Mouse (Mus musculus) ES-E14 (cell line): ENCODE measurements around the gene Cfap61. TPM values are rescaled to one million over a fixed set of nuclear protein-coding genes. Genes with fewer than 3 reads are reported as not detected.

Source experiments
- DNase-seq: peaks from one replicate; pipeline ENCODE4 v3.0.0-alpha.2; 2013; ENCODE audit warnings: low read depth, low spot score
- H3K27ac ChIP-seq: 2 replicates; pipeline ENCODE4 v1.5.1; 2012; ENCODE audit warnings: low read depth, mild to moderate bottlenecking, low read length, moderate library complexity, mixed read lengths; ENCODE audit not compliant: poor library complexity, insufficient read depth, severe bottlenecking
- H3K36me3 ChIP-seq: 2 replicates; pipeline ENCODE4 v1.6.1; 2012; ENCODE audit warnings: mild to moderate bottlenecking, low read length, moderate library complexity, mixed read lengths; ENCODE audit not compliant: control insufficient read depth, poor library complexity, insufficient read depth, severe bottlenecking
- H3K4me1 ChIP-seq, 2 experiments: fragments of 150-350 bp in 1 of 2; sonication (generic) in 1 of 2; 2 replicates each; pipeline ENCODE4 v1.6.1; 2012; ENCODE audit warnings: low read length in 2 of 2, mild to moderate bottlenecking in 1 of 2, mixed read lengths in 1 of 2; ENCODE audit not compliant: control insufficient read depth in 2 of 2, insufficient read depth in 2 of 2, poor library complexity in 1 of 2
- H3K4me3 ChIP-seq, 2 experiments: fragments of 150-350 bp in 1 of 2; sonication (generic) in 1 of 2; 2 replicates each; pipeline ENCODE4 v1.5.1; 2012; ENCODE audit warnings: low read length in 2 of 2, low read depth in 1 of 2, mild to moderate bottlenecking in 1 of 2, mixed read lengths in 1 of 2; ENCODE audit not compliant: insufficient read depth in 1 of 2, poor library complexity in 1 of 2, severe bottlenecking in 1 of 2
- H3K9ac ChIP-seq: 2 replicates; pipeline ENCODE4 v1.6.1; 2012; ENCODE audit warnings: low read depth, mild to moderate bottlenecking, low read length, mixed read lengths; ENCODE audit not compliant: poor library complexity, insufficient read depth, severe bottlenecking
- H3K9me3 ChIP-seq: fragments of 150-350 bp; sonication (generic); 2 replicates; pipeline ENCODE4 v1.6.1; 2012; ENCODE audit warnings: low read depth, mild to moderate bottlenecking, low read length; ENCODE audit not compliant: control insufficient read depth, insufficient read depth
- CHD2 ChIP-seq: IDR thresholded peaks from 2 replicates; pipeline ENCODE4 v1.6.1; 2014; ENCODE audit warnings: mild to moderate bottlenecking, low read depth, low read length, inconsistent platforms
- HCFC1 ChIP-seq: IDR thresholded peaks from 2 replicates; pipeline ENCODE4 v1.6.1; 2012; ENCODE audit warnings: low read length, inconsistent platforms, borderline replicate concordance; ENCODE audit not compliant: insufficient read depth
- MAFK ChIP-seq: IDR thresholded peaks from 2 replicates; pipeline ENCODE4 v1.6.1; 2014; ENCODE audit warnings: mild to moderate bottlenecking, low read depth, low read length, inconsistent platforms; ENCODE audit not compliant: insufficient read depth
- ZC3H11A ChIP-seq: IDR thresholded peaks from 2 replicates; pipeline ENCODE4 v1.6.1; 2012; ENCODE audit warnings: low read depth, mild to moderate bottlenecking, inconsistent platforms, low read length, borderline replicate concordance
- ZNF384 ChIP-seq: IDR thresholded peaks from 2 replicates; pipeline ENCODE4 v1.6.1; 2012; ENCODE audit warnings: low read depth, low read length, inconsistent platforms
- in situ Hi-C, 2 experiments: fragments of 600-800 bp; cut with MboI; formaldehyde crosslinking; loops; one replicate each; pipeline ENCODE4 v1.15.1; 2025; ENCODE audit warnings: low sequenced_read_pairs in 2 of 2, inconsistent platforms in 1 of 2; ENCODE audit not compliant: unreplicated experiment in 2 of 2
- total RNA-seq: library from RNA; depleted of rRNA; stranded (reverse); fragments of 300-350 nt; gene quantifications from 2 replicates; pipeline ENCODE4 v1.2.3, GENCODE M21; 2012

The Cfap61 gene
- total RNA-seq, 1 experiment, result 0.45 TPM

- TF ChIP-seq ZNF384, result no peak
- no peak for TF ChIP-seq ZC3H11A
- no peak for TF ChIP-seq CHD2
- no peak for TF ChIP-seq HCFC1
- TF ChIP-seq MAFK, result no peak
- in situ Hi-C loops, result loop anchor here (5.0 to 25.0 kb wide), 4 partner anchors 262 to 1813 kb away; partner anchors contain the start of gene Foxa2 (in 1 of the 2)
- H3K27ac ChIP-seq, result no peak overlapping the region
- no peak for DNase-seq
- peaks cover 4 to 12% of the 10 kb centered on the region in 2 experiments; a peak in 3 of 4 replicates for H3K4me1 ChIP-seq
- no peaks in the 10 kb centered on the region for H3K9me3 ChIP-seq
- H3K4me3 ChIP-seq, result no peak overlapping the region
- H3K9ac ChIP-seq, result no peak overlapping the region
- no peaks in the 10 kb centered on the region for H3K36me3 ChIP-seq
Measured at GRCm38 (mm10) chr2:146224141-146224540, 289.6 kb downstream of the Cfap61 start.

DNA sequence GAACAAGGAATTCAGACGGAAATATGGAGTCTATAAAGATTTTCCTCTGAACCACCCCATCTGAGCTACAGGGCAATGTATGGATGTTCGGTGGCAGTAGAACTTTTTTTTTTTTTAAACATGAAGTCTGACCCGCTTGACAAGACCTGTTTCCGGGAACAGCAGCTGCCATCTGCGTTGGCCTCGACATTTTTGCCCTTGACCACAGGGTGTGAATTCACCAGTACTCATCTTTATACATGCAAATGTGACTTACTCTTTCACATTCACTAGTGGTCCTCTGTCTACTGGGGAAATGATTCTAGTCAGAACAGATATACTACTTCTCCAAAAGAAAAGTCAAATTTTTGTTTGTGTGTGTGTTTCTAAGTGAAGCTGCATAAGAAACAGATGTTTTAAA is 291.2 kb downstream of the Cfap61 start:
- Histone ChIP-seq H3K4me3 (no peak overlapping the region), H3K36me3 (no peaks in the 10 kb centered on the region), H3K9me3 (no peaks in the 10 kb centered on the region), H3K9ac (no peak overlapping the region), H3K27ac (no peak overlapping the region), H3K4me1 (peaks cover 4 to 11% of the 10 kb centered on the region in 2 experiments; a peak in 3 of 4 replicates)
- TF ChIP-seq ZNF384, result peak; percentile 72
- TF ChIP-seq MAFK, result no peak
- in situ Hi-C loops, result loop anchor here in 1 of 2 experiments (10.0 kb wide), 1 partner anchor 959 kb away; no protein-coding TSS in a partner anchor
- no peak for DNase-seq

DNA sequence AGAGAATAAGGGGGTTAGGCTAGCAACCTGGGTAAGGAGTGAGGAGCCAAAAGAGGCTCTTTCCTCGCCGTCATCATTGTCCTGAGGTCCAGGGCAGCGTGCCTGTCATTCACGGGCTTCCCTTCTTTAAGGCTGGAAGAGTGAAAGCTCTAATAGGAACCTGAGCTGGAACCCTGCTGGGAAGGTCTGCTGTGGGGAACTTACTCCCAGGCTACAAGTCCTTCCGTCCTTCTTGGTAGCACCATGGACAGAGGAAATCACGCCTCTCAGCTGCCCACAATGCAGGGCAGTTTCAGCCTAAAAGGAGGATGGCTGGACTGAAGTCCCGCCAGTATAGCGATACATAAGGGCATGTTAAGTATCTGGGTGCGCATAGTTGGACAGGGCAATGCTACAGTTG is 291.9 kb downstream of the Cfap61 start:
- TF ChIP-seq MAFK, result no peak
- TF ChIP-seq HCFC1, result no peak
- no peak for TF ChIP-seq ZC3H11A
- no peak for TF ChIP-seq CHD2
- TF ChIP-seq ZNF384, result no peak
- DNase-seq, result no peak

GRCm38 (mm10) chr2:146227646-146228045 is 293.1 kb downstream of the Cfap61 start:
- DNase-seq, result no peak
- no peaks in the 10 kb centered on the region for H3K36me3 ChIP-seq
- H3K9ac ChIP-seq, result no peak overlapping the region
- no peak for TF ChIP-seq HCFC1
- no peak for TF ChIP-seq CHD2
- no peak for TF ChIP-seq MAFK
- no peak for TF ChIP-seq ZNF384
- no peak for TF ChIP-seq ZC3H11A
- in situ Hi-C loops, result loop anchor here in 1 of 2 experiments (10.0 kb wide), 1 partner anchor 957 kb away; no protein-coding TSS in a partner anchor
- H3K27ac ChIP-seq, result no peak overlapping the region
- H3K9me3 ChIP-seq, result no peaks in the 10 kb centered on the region
- H3K4me1 ChIP-seq, result peaks cover 4 to 9% of the 10 kb centered on the region in 2 experiments; a peak in 3 of 4 replicates
- H3K4me3 ChIP-seq, result no peak overlapping the region

More for the DNA sequence above, 291.9 kb downstream of the Cfap61 start:
- Histone ChIP-seq H3K36me3 (no peaks in the 10 kb centered on the region), H3K9ac (no peak overlapping the region), H3K4me1 (peaks cover 4 to 11% of the 10 kb centered on the region in 2 experiments; a peak in 3 of 4 replicates), H3K27ac (no peak overlapping the region), H3K4me3 (no peak overlapping the region), H3K9me3 (no peaks in the 10 kb centered on the region)
- in situ Hi-C loops, result loop anchor here in 1 of 2 experiments (10.0 kb wide), 1 partner anchor 958 kb away; no protein-coding TSS in a partner anchor
